ENCODE assay signal across 10 mouse cellular contexts in genomic region chr11:4076633-4077032, GRCm38 (mm10). TPM values are rescaled to one million over a fixed set of nuclear protein-coding genes. Genes with fewer than 3 reads are reported as not detected.
DNase-seq lines count a peak whose midpoint lies in the region; ATAC-seq and TF ChIP-seq lines count a peak whose summit lies in the region.
"Had no signal": no experiment of that assay in that cellular context is flagged by ENCODE, and none has a peak within 500 bp of the region (broad histone marks: within the 10 kb centered on the region; RNA-seq: fewer than 3 reads in every experiment).

No protein-coding gene starts in this region.

- WGBS in forebrain, embryonic 10.5 days: 16% methylated on average over 8 of the region's 8 CpGs
- 10% methylated on average over 8 of the region's 8 CpGs for WGBS in forebrain, embryonic 12.5 days
- WGBS in stomach, postnatal 0 days: 10% methylated on average over 8 of the region's 8 CpGs

- no peaks in the 10 kb centered on the region for H3K9me3 ChIP-seq in forebrain, embryonic 10.5 days
- H3K9me3 ChIP-seq in forebrain, embryonic 12.5 days: no peaks in the 10 kb centered on the region
- H3K9me3 ChIP-seq in stomach, postnatal 0 days (ENCODE audit: control insufficient read depth, low read length): no peaks in the 10 kb centered on the region
- H3K9me3 ChIP-seq: liver, embryonic 15.5 days had no signal

- H3K27ac ChIP-seq in forebrain, embryonic 10.5 days: no peak overlapping the region
- H3K27ac ChIP-seq in forebrain, embryonic 12.5 days: no peak overlapping the region
- no peak overlapping the region for H3K27ac ChIP-seq in stomach, postnatal 0 days (replicated peaks)
- H3K27ac ChIP-seq: liver, embryonic 15.5 days had no signal

- H3K4me3 ChIP-seq in forebrain, embryonic 10.5 days: no peak overlapping the region
- H3K4me3 ChIP-seq in forebrain, embryonic 12.5 days (replicated peaks): no peak overlapping the region
- no peak overlapping the region for H3K4me3 ChIP-seq in stomach, postnatal 0 days (ENCODE audit: low read depth, low read length)
- H3K4me3 ChIP-seq: erythroblast, embryonic 14.5 days; liver, embryonic 15.5 days had no signal

- no peaks in the 10 kb centered on the region for H3K36me3 ChIP-seq in forebrain, embryonic 10.5 days (replicated peaks)
- H3K36me3 ChIP-seq in forebrain, embryonic 12.5 days (replicated peaks): no peaks in the 10 kb centered on the region
- no peaks in the 10 kb centered on the region for H3K36me3 ChIP-seq in stomach, postnatal 0 days (ENCODE audit: control insufficient read depth, insufficient read depth, low read length)
- H3K36me3 ChIP-seq: liver, embryonic 15.5 days had no signal

- no peak overlapping the region for H3K9ac ChIP-seq in forebrain, embryonic 12.5 days
- H3K9ac ChIP-seq in stomach, postnatal 0 days (ENCODE audit: low read length): no peak overlapping the region
- H3K9ac ChIP-seq: liver, embryonic 15.5 days had no signal

- no peak overlapping the region for H3K4me2 ChIP-seq in forebrain, embryonic 12.5 days
- no peak overlapping the region for H3K4me2 ChIP-seq in stomach, postnatal 0 days (replicated peaks; ENCODE audit: low read depth)
- H3K4me2 ChIP-seq: liver, embryonic 15.5 days had no signal

- peak; percentile 61 for DNase-seq in forebrain, embryonic 10.5 days (ENCODE audit: extremely low spot score, low spot score)
- peak; percentile 32 for DNase-seq in ovary, postnatal 10 days (ENCODE audit: low spot score)
- DNase-seq in ovary, adult 18-20 months (ENCODE audit: low spot score): no peak
- peak; percentile 64 for DNase-seq in induced T-regulatory cell, adult 2 months (ENCODE audit: low read depth)
- peak; percentile 73 for DNase-seq in stomach, postnatal 0 days (ENCODE audit: low spot score)
- DNase-seq in MN1 (ENCODE audit: low spot score): no peak

- no peak for ATAC-seq in forebrain, embryonic 12.5 days (ENCODE audit: low FRiP score)
- ATAC-seq in stomach, postnatal 0 days (ENCODE audit: low FRiP score, low TSS enrichment): no peak
- ATAC-seq in activated CD4-positive, CD25-positive, alpha-beta regulatory T cell, adult 4 months: no peak

- no peak for TF ChIP-seq EP300 in stomach, postnatal 0 days (optimal IDR thresholded peaks at IDR 0.05)

- H3K27me3 ChIP-seq in forebrain, embryonic 10.5 days (ENCODE audit: poor library complexity, severe bottlenecking): no peaks in the 10 kb centered on the region
- H3K27me3 ChIP-seq in forebrain, embryonic 12.5 days: 0 out of 2 replicates have a peak, but pooled peaks cover 4% of the 10 kb centered on the region
- H3K27me3 ChIP-seq in stomach, postnatal 0 days (ENCODE audit: control insufficient read depth, insufficient read depth, low read length): no peaks in the 10 kb centered on the region
- H3K27me3 ChIP-seq: liver, embryonic 15.5 days had no signal

- TF ChIP-seq CTCF in stomach, postnatal 0 days (IDR thresholded peaks at IDR 0.05; ENCODE audit: low read depth): 0 out of 2 replicates have a peak, but pooled peaks have one; percentile 3

- no peaks in the 10 kb centered on the region for H3K4me1 ChIP-seq in forebrain, embryonic 10.5 days
- no peaks in the 10 kb centered on the region for H3K4me1 ChIP-seq in forebrain, embryonic 12.5 days
- no peaks in the 10 kb centered on the region for H3K4me1 ChIP-seq in stomach, postnatal 0 days (replicated peaks; ENCODE audit: control insufficient read depth, insufficient read depth)
- H3K4me1 ChIP-seq: liver, embryonic 15.5 days had no signal

RNA-seq across cellular contexts. Expression of gene Sec14l3, which starts 12.0 kb away (rescaled TPM):
- polyA plus RNA-seq in forebrain, embryonic 10.5 days (2016; fragmentation: Nextera tagmentation; extraction: Ambion mirVana): not detected in 2 replicates
- 0.26 TPM in 1 of 2 replicates, not detected in the other for polyA plus RNA-seq in forebrain, embryonic 12.5 days (2016; fragmentation: Nextera tagmentation; extraction: Ambion mirVana)
- polyA plus RNA-seq in stomach, postnatal 0 days (2015; fragmentation: Nextera tagmentation; extraction: Ambion mirVana): 0.12 and 0.15 TPM in 2 replicates
- polyA plus RNA-seq in activated CD4-positive, CD25-positive, alpha-beta regulatory T cell, adult 4 months (2017; shearing (Covaris generic)): not detected
- polyA plus RNA-seq: erythroblast, embryonic 14.5 days; liver, embryonic 15.5 days had no signal

RNA-seq across cellular contexts. Expression of gene Mtfp1, which starts 18.6 kb away (rescaled TPM):
- 13.7 and 14.4 TPM in 2 replicates for polyA plus RNA-seq in forebrain, embryonic 10.5 days (2016; fragmentation: Nextera tagmentation; extraction: Ambion mirVana)
- 5.6 and 8.0 TPM in 2 replicates for polyA plus RNA-seq in forebrain, embryonic 12.5 days (2016; fragmentation: Nextera tagmentation; extraction: Ambion mirVana)
- 19.0 and 19.1 TPM in 2 replicates for polyA plus RNA-seq in stomach, postnatal 0 days (2015; fragmentation: Nextera tagmentation; extraction: Ambion mirVana)
- polyA plus RNA-seq in activated CD4-positive, CD25-positive, alpha-beta regulatory T cell, adult 4 months (2017; shearing (Covaris generic)): 1 to 10 TPM; 1.4 to 2.8 TPM

RNA-seq across cellular contexts. Expression of gene Sec14l4, which starts 45.4 kb away (rescaled TPM):
- polyA plus RNA-seq in forebrain, embryonic 10.5 days (2016; fragmentation: Nextera tagmentation; extraction: Ambion mirVana): not detected in 2 replicates
- polyA plus RNA-seq in forebrain, embryonic 12.5 days (2016; fragmentation: Nextera tagmentation; extraction: Ambion mirVana): 0.42 TPM in 1 of 2 replicates, not detected in the other
- polyA plus RNA-seq in stomach, postnatal 0 days (2015; fragmentation: Nextera tagmentation; extraction: Ambion mirVana): 2.5 and 3.8 TPM in 2 replicates
- not detected for polyA plus RNA-seq in activated CD4-positive, CD25-positive, alpha-beta regulatory T cell, adult 4 months (2017; shearing (Covaris generic))
- polyA plus RNA-seq: erythroblast, embryonic 14.5 days had no signal

RNA-seq across cellular contexts. Expression of gene Sec14l2, which starts 46.6 kb away (rescaled TPM):
- polyA plus RNA-seq in forebrain, embryonic 10.5 days (2016; fragmentation: Nextera tagmentation; extraction: Ambion mirVana): 3.0 and 3.5 TPM in 2 replicates
- 2.6 and 3.2 TPM in 2 replicates for polyA plus RNA-seq in forebrain, embryonic 12.5 days (2016; fragmentation: Nextera tagmentation; extraction: Ambion mirVana)
- polyA plus RNA-seq in stomach, postnatal 0 days (2015; fragmentation: Nextera tagmentation; extraction: Ambion mirVana): 0.95 and 1.5 TPM in 2 replicates
- polyA plus RNA-seq in activated CD4-positive, CD25-positive, alpha-beta regulatory T cell, adult 4 months (2017; shearing (Covaris generic)): 1 to 10 TPM in 1 of 2 experiments, under 1 TPM in 1; 0.48 to 1.2 TPM

RNA-seq across cellular contexts. Expression of gene Rnf215, which starts 58.4 kb away (rescaled TPM):
- 19.1 and 19.7 TPM in 2 replicates for polyA plus RNA-seq in forebrain, embryonic 10.5 days (2016; fragmentation: Nextera tagmentation; extraction: Ambion mirVana)
- polyA plus RNA-seq in forebrain, embryonic 12.5 days (2016; fragmentation: Nextera tagmentation; extraction: Ambion mirVana): 35.5 and 37.0 TPM in 2 replicates
- polyA plus RNA-seq in stomach, postnatal 0 days (2015; fragmentation: Nextera tagmentation; extraction: Ambion mirVana): 19.6 and 23.2 TPM in 2 replicates
- 10 to 100 TPM in 1 of 2 experiments, 1 to 10 TPM in 1; 8.8 to 11.5 TPM for polyA plus RNA-seq in activated CD4-positive, CD25-positive, alpha-beta regulatory T cell, adult 4 months (2017; shearing (Covaris generic))

Comparison
In these comparisons a context has a peak if more than half of its experiments do, and no peak if none do; other contexts are left out.
1. DNase-seq: peak in forebrain, embryonic 10.5 days (single experiment), ovary, postnatal 10 days (single experiment), induced T-regulatory cell, adult 2 months (single experiment) and stomach, postnatal 0 days (single experiment); none in ovary, adult 18-20 months (single experiment) and MN1 (single experiment).